Mouse (Mus musculus): ENCODE data around the gene Numbl. TPM values are rescaled to one million over a fixed set of nuclear protein-coding genes. Genes with fewer than 3 reads are reported as not detected.
A peak's percentile ranks its signal among the peaks of the same experiment; 100 is the strongest.

The Numbl gene
- total RNA-seq, 2 experiments from 2014 or later = 107 to 127 TPM

DNA sequence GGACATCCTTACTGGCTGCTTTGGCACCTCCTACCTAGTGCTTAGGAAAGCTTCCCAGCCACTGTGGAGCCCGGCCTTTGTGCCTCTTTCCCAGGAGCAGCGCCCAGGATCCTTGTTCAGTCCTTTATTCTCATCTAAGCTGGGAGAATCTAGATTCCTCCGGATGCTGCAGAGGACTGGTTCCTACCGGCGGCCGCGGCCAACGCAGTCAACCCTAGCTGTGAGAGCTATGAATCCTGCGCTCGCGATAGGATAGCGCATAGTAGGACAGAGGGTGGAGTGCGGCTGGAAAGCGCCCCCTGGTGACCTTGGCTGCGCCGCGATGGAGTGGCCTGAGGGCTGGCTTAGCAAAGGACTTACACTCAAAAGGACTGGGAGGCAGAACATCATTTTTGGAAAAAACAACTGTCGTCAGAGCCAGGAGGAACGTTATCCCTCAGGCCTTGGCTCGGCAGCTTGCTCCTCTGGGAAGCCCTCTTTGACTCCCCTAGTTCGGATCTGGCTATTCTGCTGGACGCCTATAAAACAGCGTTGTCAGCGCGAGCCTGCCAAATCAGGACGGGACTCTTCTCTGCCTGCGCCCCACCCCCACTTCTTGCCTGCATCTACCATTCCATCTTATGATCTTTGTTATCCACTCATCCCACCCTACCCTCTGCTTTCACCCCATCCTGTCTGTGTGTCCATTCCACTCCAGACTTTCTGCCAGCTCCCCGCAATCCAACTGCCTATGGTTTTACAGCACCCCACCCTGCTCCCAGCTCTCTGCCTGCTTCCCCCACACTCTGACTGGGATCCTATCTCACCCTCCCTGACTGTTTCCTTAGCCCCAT, 26.8 kb downstream of the Numbl start:
- no peak for DNase-seq (ENCODE audit: low spot score in 2 of 2)
- intact Hi-C loops (cut with DNase I) = loop anchor here (5.0 kb wide), 1 partner anchor 153 kb away; no protein-coding TSS in a partner anchor

DNA sequence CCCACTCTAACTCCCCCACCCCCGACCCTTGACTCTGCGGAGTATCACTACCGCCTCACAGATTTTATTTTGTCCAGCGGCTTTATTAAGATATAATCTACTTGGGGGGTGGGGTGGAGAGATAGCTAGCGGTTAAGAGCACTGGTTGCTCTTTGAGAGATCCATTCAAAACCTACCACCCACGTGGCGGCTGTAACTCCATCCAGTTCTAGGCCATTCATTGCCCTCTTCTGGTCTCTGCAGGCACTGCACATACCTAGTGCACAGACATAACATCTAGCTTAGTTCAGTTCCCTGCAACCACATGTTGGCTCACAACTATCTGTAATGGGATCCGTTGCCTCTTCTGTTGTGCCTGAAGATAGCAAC, 27.4 kb downstream of the Numbl start:
- intact Hi-C loops (cut with DNase I) = loop anchor here (5.0 kb wide), 1 partner anchor 153 kb away; no protein-coding TSS in a partner anchor
- DNase-seq (ENCODE audit: low spot score in 2 of 2) = no peak

- intact Hi-C loops (cut with DNase I) = loop anchor here (5.0 kb wide), 1 partner anchor 156 kb away; no protein-coding TSS in a partner anchor
- no peak for DNase-seq (ENCODE audit: low spot score in 2 of 2)
These were observed 30.5 kb downstream of the Numbl start for GRCm38 (mm10) chr7:27288732-27289131.

- intact Hi-C loops (cut with DNase I) = no loop called here
These were observed 32.3 kb downstream of the Numbl start for GRCm38 (mm10) chr7:27290555-27290954.

GRCm38 (mm10) chr7:27291795-27292466, 33.7 kb downstream of the Numbl start:
- no peak for DNase-seq (ENCODE audit: low spot score in 2 of 2)
- intact Hi-C loops (cut with DNase I) = no loop called here

More at GRCm38 (mm10) chr7:27290555-27290954, 32.3 kb downstream of the Numbl start:
- DNase-seq (ENCODE audit: low spot score in 2 of 2) = no peak

GRCm38 (mm10) chr7:27295956-27296355, 37.7 kb downstream of the Numbl start:
- intact Hi-C loops (cut with DNase I) = no loop called here
- DNase-seq (ENCODE audit: low spot score in 2 of 2) = no peak

DNA sequence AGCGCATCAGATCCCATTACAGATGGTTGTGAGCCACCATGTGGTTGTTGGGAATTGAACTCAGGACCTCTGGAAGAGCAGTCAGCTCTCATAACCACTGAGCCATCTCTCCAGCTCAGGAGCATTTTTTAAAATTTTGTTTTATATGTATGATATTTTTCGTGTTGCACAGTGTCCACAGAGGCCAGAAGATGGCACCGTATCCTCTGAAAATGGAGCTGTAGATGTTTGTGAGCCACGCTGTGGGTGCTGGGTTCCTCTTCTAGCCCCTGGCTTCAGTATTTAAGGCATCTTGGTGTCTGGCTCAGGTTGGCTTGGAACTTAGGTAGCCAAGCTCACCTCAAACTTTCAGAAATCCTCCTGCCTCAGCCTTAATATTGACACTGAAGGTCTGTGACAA, 38.3 kb downstream of the Numbl start:
- no peak for DNase-seq (ENCODE audit: low spot score in 2 of 2)
- intact Hi-C loops (cut with DNase I) = no loop called here

GRCm38 (mm10) chr7:27298033-27298610, 39.9 kb downstream of the Numbl start:
- no peak for DNase-seq (ENCODE audit: low spot score in 2 of 2)
- intact Hi-C loops (cut with DNase I) = no loop called here

- intact Hi-C loops (cut with DNase I) = no loop called here
- no peak for DNase-seq (ENCODE audit: low spot score in 2 of 2)
These were observed 40.6 kb downstream of the Numbl start for GRCm38 (mm10) chr7:27298816-27299215.

- intact Hi-C loops (cut with DNase I) = no loop called here
- no peak for DNase-seq (ENCODE audit: low spot score in 2 of 2)
These were observed 42.1 kb downstream of the Numbl start for GRCm38 (mm10) chr7:27300351-27300750.

GRCm38 (mm10) chr7:27300801-27301200, 42.6 kb downstream of the Numbl start:
- intact Hi-C loops (cut with DNase I) = no loop called here
- no peak for DNase-seq (ENCODE audit: low spot score in 2 of 2)

DNA sequence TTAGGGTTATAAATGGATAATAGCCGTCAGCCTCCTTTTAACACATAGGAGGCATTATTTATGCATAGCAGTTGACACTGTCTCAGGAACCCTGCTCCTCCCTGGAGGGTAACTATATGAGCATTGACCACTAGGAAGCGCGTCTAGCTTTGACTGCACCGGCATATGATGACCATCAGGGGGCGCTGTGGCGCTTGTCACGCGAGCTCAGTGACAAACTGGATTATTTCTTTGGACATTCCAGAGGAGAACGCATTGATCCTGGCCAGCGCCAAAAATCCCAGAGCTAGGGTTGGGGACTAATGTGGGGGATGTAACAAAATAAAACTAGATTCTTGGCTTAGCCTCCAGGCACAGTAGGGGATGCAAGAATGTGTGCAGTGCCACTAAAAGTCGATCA, 43.9 kb downstream of the Numbl start:
- DNase-seq (ENCODE audit: low spot score in 2 of 2) = peak; percentile 53 to 70
- intact Hi-C loops (cut with DNase I) = loop anchor here (1.0 kb wide), 1 partner anchor 27 kb away; no protein-coding TSS in a partner anchor

GRCm38 (mm10) chr7:27305091-27305730, 47.0 kb downstream of the Numbl start:
- intact Hi-C loops (cut with DNase I) = no loop called here
- DNase-seq (ENCODE audit: low spot score in 2 of 2) = no peak

DNA sequence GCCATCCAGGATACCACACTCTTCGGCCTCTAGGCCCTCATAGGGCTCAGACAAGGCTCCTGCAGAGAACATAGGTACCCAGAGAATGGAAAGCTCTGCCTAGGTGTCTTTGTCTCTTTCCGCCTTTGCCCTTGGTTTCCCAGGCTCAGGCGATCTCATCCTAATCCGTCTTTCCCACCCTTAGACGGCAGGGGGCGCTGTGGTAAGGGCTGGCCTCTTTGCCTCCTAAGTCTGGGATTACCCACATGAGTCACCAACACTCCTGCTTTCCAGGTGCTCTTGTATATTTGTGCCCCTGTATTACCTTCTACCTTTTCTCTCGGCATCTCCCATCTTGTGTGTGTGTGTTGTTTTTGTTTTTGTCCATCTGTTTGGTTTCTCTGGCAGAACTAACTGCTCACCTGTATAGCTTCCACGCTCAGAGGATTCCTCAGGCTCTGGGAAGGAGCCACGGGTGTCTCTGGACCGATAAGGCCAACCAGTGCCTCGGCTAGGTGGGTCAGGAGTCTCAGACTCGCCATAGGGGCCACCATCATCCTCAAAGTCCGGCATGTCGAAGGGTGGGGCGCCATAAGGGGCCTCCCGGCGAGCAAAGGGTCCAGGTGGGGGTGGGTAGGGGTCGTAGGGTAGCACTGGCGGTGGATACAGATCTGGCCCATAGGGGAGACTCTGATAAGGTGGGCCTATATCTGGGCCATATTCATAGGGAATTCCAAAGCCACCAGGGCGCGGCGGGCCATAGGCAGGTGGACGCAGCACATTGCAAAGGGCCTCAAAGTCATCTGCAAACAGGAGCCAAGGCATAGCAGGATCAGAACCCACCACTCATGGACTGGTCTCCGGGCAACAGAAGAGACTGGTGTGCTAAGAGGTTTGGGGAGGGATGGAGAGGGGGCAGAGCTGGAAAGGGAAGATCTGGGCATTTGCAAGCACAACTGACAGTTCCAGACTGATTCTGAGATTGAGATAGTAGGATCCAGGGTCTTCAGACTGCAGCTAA, 48.2 kb downstream of the Numbl start:
- no peak for DNase-seq (ENCODE audit: low spot score in 2 of 2)
- intact Hi-C loops (cut with DNase I) = no loop called here

GRCm38 (mm10) chr7:27307551-27307950, 49.3 kb downstream of the Numbl start:
- no peak for DNase-seq (ENCODE audit: low spot score in 2 of 2)
- intact Hi-C loops (cut with DNase I) = no loop called here

DNA sequence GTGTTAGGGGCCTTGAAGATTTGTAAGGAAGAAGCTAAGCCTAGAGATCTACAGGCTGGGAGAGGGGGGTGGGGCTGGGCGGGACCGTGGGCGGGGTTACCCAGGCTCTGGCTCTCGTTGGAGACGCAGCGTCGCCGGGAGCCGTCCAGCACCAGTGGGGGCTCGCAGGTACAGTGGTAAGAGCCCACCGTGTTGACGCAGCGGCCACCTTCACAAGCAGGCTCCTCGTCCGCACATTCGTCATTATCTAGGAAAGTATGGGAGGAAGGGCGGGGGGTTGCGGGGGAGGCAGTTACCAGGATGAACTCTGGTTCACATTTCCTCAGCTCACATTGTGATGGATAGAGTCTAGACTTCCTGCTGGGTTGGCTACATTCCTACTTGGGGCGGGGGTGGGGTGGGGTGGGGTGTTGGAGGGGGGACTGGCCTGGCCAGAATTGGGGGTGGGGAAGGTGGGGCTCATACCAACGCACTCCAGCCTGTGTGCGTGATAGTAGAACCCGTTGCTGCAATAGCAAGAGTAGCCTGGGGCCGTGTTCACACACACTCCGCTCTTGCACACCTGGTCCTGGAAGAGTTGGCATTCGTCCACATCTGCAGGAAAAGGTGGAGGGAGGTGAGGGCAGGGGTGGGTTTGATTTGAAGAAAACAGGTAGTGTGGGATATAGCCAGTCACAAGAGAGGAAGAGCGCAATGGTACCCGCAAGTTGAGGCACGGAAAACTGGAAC, 50.8 kb downstream of the Numbl start:
- intact Hi-C loops (cut with DNase I) = no loop called here

GRCm38 (mm10) chr7:27309832-27310231, 51.6 kb downstream of the Numbl start:
- intact Hi-C loops (cut with DNase I) = no loop called here
- DNase-seq (ENCODE audit: low spot score in 2 of 2) = no peak

More for the DNA sequence above, 50.8 kb downstream of the Numbl start:
- no peak for DNase-seq (ENCODE audit: low spot score in 2 of 2)

- no peak for DNase-seq (ENCODE audit: low spot score in 2 of 2)
- intact Hi-C loops (cut with DNase I) = no loop called here
These were observed 52.1 kb downstream of the Numbl start for GRCm38 (mm10) chr7:27310306-27310705.

Measured in left cerebral cortex, postnatal 36 days (tissue).